Mouse (Mus musculus) erythroblast, embryonic 14.5 days (primary cell): Measurements from ENCODE around the gene Syp. TPM values are rescaled to one million over a fixed set of nuclear protein-coding genes. Genes with fewer than 3 reads are reported as not detected.
A peak's percentile ranks its signal among the peaks of the same experiment; 100 is the strongest.

ENCODE experiments used
- H3K27me3 ChIP-seq: 2 replicates; pipeline ENCODE4 v1.6.1; 2012; ENCODE audit warnings: inconsistent platforms; ENCODE audit not compliant: control insufficient read depth
- H3K36me3 ChIP-seq: 2 replicates; pipeline ENCODE4 v1.6.1; 2012; ENCODE audit warnings: mild to moderate bottlenecking, inconsistent platforms; ENCODE audit not compliant: control insufficient read depth
- H3K4me1 ChIP-seq: 2 replicates; pipeline ENCODE4 v1.6.1; 2012; ENCODE audit warnings: inconsistent platforms; ENCODE audit not compliant: control insufficient read depth
- H3K4me3 ChIP-seq: replicated peaks from 2 replicates; pipeline ENCODE3; 2012; ENCODE audit warnings: moderate library complexity, mild to moderate bottlenecking, inconsistent platforms
- H3K9me3 ChIP-seq: 2 replicates; pipeline ENCODE4 v1.6.1; 2012; ENCODE audit warnings: low read length, inconsistent platforms, mixed read lengths; ENCODE audit not compliant: control insufficient read depth
- GATA1 ChIP-seq: IDR thresholded peaks from 2 replicates; pipeline ENCODE4 v1.6.1; 2012; ENCODE audit warnings: low read length, inconsistent platforms, mixed read lengths
- TAL1 ChIP-seq: IDR thresholded peaks from 3 replicates; pipeline ENCODE4 v1.6.1; 2012; ENCODE audit warnings: low read length, inconsistent platforms, mixed read lengths
- polyA plus RNA-seq: library from polyadenylated mRNA; stranded (reverse); fragments of >175 nt; gene quantifications from 2 replicates; pipeline ENCODE4 v1.2.3, GENCODE M21; 2012

Gene Syp
- polyA plus RNA-seq, 1 experiment, result 0.04 TPM

DNA sequence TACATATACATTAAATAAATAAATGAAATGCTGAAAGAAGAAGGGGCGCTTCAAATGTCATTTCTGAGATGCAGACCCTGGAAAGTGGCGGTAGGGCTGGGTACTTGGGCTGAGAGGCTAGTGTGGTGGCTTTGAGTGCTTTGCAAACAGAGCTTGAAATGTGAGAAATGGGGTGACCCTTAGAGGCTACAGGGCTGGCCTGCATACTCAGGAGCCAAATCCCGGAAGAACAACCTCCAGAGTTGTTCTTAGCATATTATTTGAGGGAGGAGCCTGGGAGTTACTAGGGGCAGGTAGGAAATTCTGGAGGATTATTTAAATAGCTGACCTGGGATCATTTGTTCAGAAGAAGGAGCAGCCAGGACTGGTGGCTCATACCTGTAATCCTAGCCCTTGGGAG is 52.2 kb downstream of the Syp start:
- no peaks in the 10 kb centered on the region for H3K36me3 ChIP-seq
- H3K4me1 ChIP-seq, result no peaks in the 10 kb centered on the region
- H3K4me3 ChIP-seq, result no peak overlapping the region
- TF ChIP-seq GATA1, result no peak
- no peak for TF ChIP-seq TAL1
- peaks cover 6% of the 10 kb centered on the region; the same call in 1 of the 2 replicates for H3K27me3 ChIP-seq
- no peaks in the 10 kb centered on the region for H3K9me3 ChIP-seq

DNA sequence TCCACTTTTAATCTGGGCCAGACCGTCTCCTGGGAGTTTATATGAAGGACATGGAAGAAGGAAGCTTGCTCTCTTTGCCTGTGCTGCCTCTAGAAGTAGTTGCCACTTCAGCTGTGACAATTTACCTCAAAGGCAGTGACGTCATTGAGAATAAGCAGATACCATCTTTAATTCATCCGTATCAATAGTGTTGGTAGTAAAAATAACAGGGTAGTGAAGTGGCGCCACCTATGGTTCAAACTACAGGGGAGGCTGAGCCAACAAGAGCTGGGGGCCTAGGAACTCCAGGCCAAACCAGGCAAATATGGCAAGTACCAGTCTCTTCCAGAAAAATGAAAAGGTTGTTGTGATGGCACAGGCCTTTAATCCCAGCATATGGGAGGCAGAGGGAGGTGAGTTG is 54.6 kb downstream of the Syp start:
- Histone ChIP-seq H3K4me3 (no peak overlapping the region), H3K4me1 (peaks cover 4% of the 10 kb centered on the region), H3K36me3 (no peaks in the 10 kb centered on the region), H3K9me3 (no peaks in the 10 kb centered on the region), H3K27me3 (peaks cover 3% of the 10 kb centered on the region; the same call in 1 of the 2 replicates)
- TF ChIP-seq TAL1, result no peak
- TF ChIP-seq GATA1, result no peak

- Histone ChIP-seq H3K4me1 (peaks cover 17% of the 10 kb centered on the region), H3K4me3 (peak overlapping the region; percentile 82), H3K27me3 (no peaks in the 10 kb centered on the region), H3K9me3 (no peaks in the 10 kb centered on the region), H3K36me3 (peaks cover 31% of the 10 kb centered on the region)
- TF ChIP-seq GATA1 (no peak), TAL1 (no peak)
Observed at GRCm38 (mm10) chrX:7696520-7696919, 58.2 kb downstream of the Syp start.

DNA sequence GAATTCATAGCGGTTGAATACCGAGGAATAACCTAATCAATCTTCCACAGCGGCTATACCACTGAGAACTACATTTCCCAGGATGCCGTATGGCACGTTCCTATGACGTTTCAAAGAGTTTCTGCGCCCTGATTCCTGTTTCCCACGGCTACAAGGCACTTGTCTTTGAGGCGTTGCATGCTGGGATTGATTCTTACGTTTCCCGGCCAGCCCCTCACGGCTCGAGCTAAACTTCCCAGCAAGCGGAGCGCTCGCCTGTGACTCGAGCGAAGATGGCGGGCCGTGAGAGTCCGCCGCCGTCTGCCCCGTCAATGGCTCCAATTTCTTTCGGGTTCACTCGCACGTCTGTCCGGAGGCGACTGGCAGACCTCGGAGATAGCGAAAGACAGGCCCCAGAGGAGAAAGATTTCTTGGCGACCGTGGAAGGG is 58.7 kb downstream of the Syp start, which contains the start of gene Gpkow:
Gene Gpkow (plus strand): TSS at position 178 of the 428 bp plus-strand sequence.
- H3K27me3 ChIP-seq, result no peaks in the 10 kb centered on the region
- no peak for TF ChIP-seq GATA1
- TF ChIP-seq TAL1, result no peak

More for the DNA sequence above, 58.7 kb downstream of the Syp start, which contains the start of gene Gpkow:
- peak within 1 kb of the TSS; percentile 82 for H3K4me3 ChIP-seq
- no peaks in the 10 kb centered on the region for H3K9me3 ChIP-seq
- H3K4me1 ChIP-seq, result peaks cover 18% of the 10 kb centered on the region
- H3K36me3 ChIP-seq, result peaks cover 36% of the 10 kb centered on the region

Other genes starting within 250 kb of the Syp start
- 0.07 TPM in 1 of 2 replicates, not detected in the other for gene Foxp3, start 64.8 kb upstream of the Syp start, polyA plus RNA-seq
- 0.05 and 0.10 TPM in 2 replicates for gene Ppp1r3f, start 64.2 kb upstream of the Syp start, polyA plus RNA-seq
- gene Ccdc22, start 33.0 kb upstream of the Syp start, polyA plus RNA-seq, result 2.8 and 3.4 TPM in 2 replicates
- gene Cacna1f, start 31.4 kb upstream of the Syp start, polyA plus RNA-seq, result 0.01 TPM in 1 of 2 replicates, not detected in the other
- gene Prickle3, start 18.8 kb downstream of the Syp start, polyA plus RNA-seq, result 0.03 TPM in 2 replicates
- gene Plp2, start 32.9 kb downstream of the Syp start, polyA plus RNA-seq, result 0.28 and 1.5 TPM in 2 replicates
- not detected in 2 replicates for gene Magix, start 42.8 kb downstream of the Syp start, polyA plus RNA-seq
- gene Gpkow, start 58.7 kb downstream of the Syp start, polyA plus RNA-seq, result 0.19 and 0.22 TPM in 2 replicates
- 4.2 and 5.1 TPM in 2 replicates for gene Wdr45, start 75.9 kb downstream of the Syp start, polyA plus RNA-seq
- 0.46 and 0.51 TPM in 2 replicates for gene Gm45208, start 83.8 kb downstream of the Syp start, polyA plus RNA-seq
- 0.30 and 0.59 TPM in 2 replicates for gene Praf2, start 90.0 kb downstream of the Syp start, polyA plus RNA-seq
- 0.02 and 0.11 TPM in 2 replicates for gene Ccdc120, start 112.4 kb downstream of the Syp start, polyA plus RNA-seq
- gene Tfe3, start 124.1 kb downstream of the Syp start, polyA plus RNA-seq, result 1.7 and 1.8 TPM in 2 replicates
- 3.5 and 4.8 TPM in 2 replicates for gene Gripap1, start 151.3 kb downstream of the Syp start, polyA plus RNA-seq
- gene Kcnd1, start 183.8 kb downstream of the Syp start, polyA plus RNA-seq, result 0.03 TPM in 2 replicates
- 36.0 and 44.0 TPM in 2 replicates for gene Otud5, start 202.9 kb downstream of the Syp start, polyA plus RNA-seq
- 0.60 and 0.94 TPM in 2 replicates for gene Pim2, start 239.8 kb downstream of the Syp start, polyA plus RNA-seq
- gene Slc35a2, start 245.6 kb downstream of the Syp start, polyA plus RNA-seq, result 4.4 and 4.8 TPM in 2 replicates